Mouse (Mus musculus): Measurements from ENCODE around the gene Nt5dc3. TPM values are rescaled to one million over a fixed set of nuclear protein-coding genes. Genes with fewer than 3 reads are reported as not detected.

Nt5dc3 gene
- polyA plus RNA-seq, 3 experiments from 2014 or later = 0.68 to 1.9 (median 1.2) TPM

DNA sequence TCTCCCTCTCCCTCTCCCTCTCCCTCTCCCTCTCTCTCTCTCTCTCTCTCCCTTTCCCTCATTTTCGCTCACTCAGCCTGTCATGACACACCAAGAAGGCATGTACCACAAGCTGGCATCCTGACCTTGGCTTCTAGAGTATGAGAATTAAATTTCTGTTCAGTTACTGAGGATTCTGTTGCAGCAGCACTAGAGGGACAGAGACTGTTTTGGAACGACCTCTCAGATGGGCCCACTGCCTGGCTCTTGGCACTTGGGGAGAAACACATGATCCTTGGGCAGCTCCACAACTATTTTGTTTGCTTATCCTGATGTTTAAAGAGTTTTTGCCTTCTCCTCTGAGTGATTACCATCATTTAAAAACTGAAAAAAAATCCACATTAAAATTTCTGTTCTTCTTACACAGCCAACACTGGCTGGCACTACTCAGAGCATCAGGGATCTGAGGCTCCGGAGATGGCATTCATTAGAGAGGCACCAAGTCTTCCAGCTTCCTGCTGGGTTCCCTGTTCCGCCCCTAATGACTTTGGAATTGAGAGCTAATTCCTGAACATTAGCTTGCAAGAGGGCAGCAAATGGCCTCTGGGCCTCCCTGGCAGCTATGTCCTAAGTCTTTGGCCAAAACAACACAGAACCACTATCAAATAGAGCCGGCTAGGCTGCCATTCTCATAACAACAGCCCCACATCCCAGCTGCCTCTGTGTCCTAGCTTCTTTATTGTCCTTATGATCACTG lies 101.4 kb downstream of the Nt5dc3 start:
- no peak for ATAC-seq

DNA sequence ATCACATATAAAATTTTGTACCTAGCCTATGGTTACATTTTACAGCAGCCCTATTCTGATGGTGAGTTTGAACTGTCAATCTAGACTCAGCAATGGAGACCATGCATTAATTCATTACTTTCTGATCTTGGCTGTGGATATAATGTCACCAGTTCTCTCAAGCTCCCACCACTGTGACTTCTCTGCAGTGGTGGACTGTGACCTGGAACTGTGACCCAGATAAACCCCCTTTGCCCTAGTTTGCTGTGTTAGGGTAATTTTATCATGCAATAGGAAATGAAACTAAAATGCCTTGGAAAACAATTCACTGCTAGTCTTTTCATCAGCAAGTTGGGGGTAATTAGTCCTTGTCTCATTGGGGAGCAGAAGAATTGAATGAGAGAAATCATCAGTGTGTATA lies 102.6 kb downstream of the Nt5dc3 start:
- no peak for ATAC-seq

DNA sequence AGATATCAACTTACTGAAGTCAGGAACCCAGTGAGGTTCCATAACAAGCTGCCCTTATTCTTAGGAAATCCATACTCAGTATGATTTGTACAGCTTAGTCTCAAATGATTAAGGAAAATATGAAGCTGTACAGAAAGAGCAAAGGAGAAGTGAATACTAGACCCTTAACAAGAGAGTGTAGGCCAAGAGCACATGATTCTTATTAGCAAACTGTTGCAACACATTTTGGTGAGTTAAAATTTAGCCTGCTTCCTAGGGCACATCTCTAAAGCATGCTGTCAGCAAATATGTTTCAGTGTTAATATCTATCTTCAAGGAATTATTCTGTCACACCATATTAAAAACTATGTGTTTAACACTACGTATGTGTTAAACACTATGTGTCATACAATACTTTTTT lies 107.6 kb downstream of the Nt5dc3 start:
- ATAC-seq = no peak

Other genes starting within 250 kb of the Nt5dc3 start
- gene Hsp90b1, start 73.5 kb upstream of the Nt5dc3 start, polyA plus RNA-seq (2017; shearing (Covaris generic)) = 100 to 1,000 TPM; 171 to 400 (median 186) TPM
- 1 to 10 TPM in 1 of 3 experiments, under 1 TPM in 2; 0.39 to 1.7 (median 0.59) TPM for gene Ttc41, start 73.2 kb upstream of the Nt5dc3 start, polyA plus RNA-seq (2017; shearing (Covaris generic))
- gene Gm49358, start 15.0 kb upstream of the Nt5dc3 start, polyA plus RNA-seq (2017; shearing (Covaris generic)) = not detected
- gene Stab2, start 229.0 kb downstream of the Nt5dc3 start, polyA plus RNA-seq (2017; shearing (Covaris generic)) = under 1 TPM in 1 of 3 experiments, not detected in 2; 0.13 TPM

Data from inflammation-experienced regulatory T-cells, adult 6 months (primary cell).